Mouse (Mus musculus): ENCODE measurements around the gene Nckap1.
"Not testable (repeated sequence)": the region's sequence is repeated elsewhere in the genome, so short reads cannot be mapped to it uniquely, and the experiment has no call there.

The Nckap1 gene

GRCm38 (mm10) chr2:80559655-80560054 lies 21.5 kb downstream of the Nckap1 start:
- DNase-seq: no peak

GRCm38 (mm10) chr2:80554442-80554841 lies 26.7 kb downstream of the Nckap1 start:
- no peak for DNase-seq

GRCm38 (mm10) chr2:80549704-80550103 lies 31.5 kb downstream of the Nckap1 start:
- DNase-seq: no peak

- no peak for DNase-seq
Measured at GRCm38 (mm10) chr2:80547901-80548300, 33.3 kb downstream of the Nckap1 start.

GRCm38 (mm10) chr2:80542801-80543200 lies 38.4 kb downstream of the Nckap1 start:
- no peak for DNase-seq

- no peak for DNase-seq
Measured at GRCm38 (mm10) chr2:80537156-80537555, 44.0 kb downstream of the Nckap1 start.

GRCm38 (mm10) chr2:80536608-80537007 lies 44.6 kb downstream of the Nckap1 start:
- DNase-seq: no peak

- DNase-seq: no peak
Measured at GRCm38 (mm10) chr2:80524275-80524674, 56.9 kb downstream of the Nckap1 start.

- DNase-seq: no peak
Measured at GRCm38 (mm10) chr2:80506051-80506802, 75.0 kb downstream of the Nckap1 start.

GRCm38 (mm10) chr2:80502132-80502531 lies 79.0 kb downstream of the Nckap1 start:
- no peak for DNase-seq

- DNase-seq: not testable (repeated sequence)
Measured at GRCm38 (mm10) chr2:80495304-80495703, 85.9 kb downstream of the Nckap1 start.

- DNase-seq: no peak
Measured at GRCm38 (mm10) chr2:80486851-80487250, 94.3 kb downstream of the Nckap1 start.

- no peak for DNase-seq
Measured at GRCm38 (mm10) chr2:80484951-80485350, 96.2 kb downstream of the Nckap1 start.

GRCm38 (mm10) chr2:80475831-80476230 lies 105.3 kb downstream of the Nckap1 start:
- DNase-seq: no peak

- DNase-seq: peak; percentile 59
Measured at GRCm38 (mm10) chr2:80474247-80474796, 106.9 kb downstream of the Nckap1 start.

- DNase-seq: no peak
Measured at GRCm38 (mm10) chr2:80465991-80466821, 115.0 kb downstream of the Nckap1 start.

- DNase-seq: no peak
Measured at GRCm38 (mm10) chr2:80461827-80462226, 119.4 kb downstream of the Nckap1 start.
